Mouse (Mus musculus) brain, embryonic 18.5 days (tissue): ENCODE measurements at regions not wholly inside any gene's neighbourhood (a gene's known extent, or its start where the extent isn't known, plus 50 kb on each side); places are given as distances from the start of the nearest gene placed in this dataset.

Experiments used
- DNase-seq: peaks from one replicate; pipeline ENCODE4 v3.0.0-alpha.2; 2012; ENCODE audit warnings: low read depth, low spot score

GRCm38 (mm10) chr12:68683897-68684296, 475.1 kb downstream of the Rps29 start:
- no peak for DNase-seq

- no peak for DNase-seq
These were observed 475.8 kb downstream of the Rps29 start for GRCm38 (mm10) chr12:68683176-68683575.

- DNase-seq, result no peak
These were observed 478.3 kb downstream of the Rps29 start for GRCm38 (mm10) chr12:68680668-68681067.

GRCm38 (mm10) chr12:68676096-68676775, 482.8 kb downstream of the Rps29 start:
- DNase-seq, result no peak

GRCm38 (mm10) chr12:68672011-68672410, 487.0 kb downstream of the Rps29 start:
- no peak for DNase-seq

- DNase-seq, result no peak
These were observed 512.9 kb downstream of the Rps29 start for GRCm38 (mm10) chr12:68645901-68646585.

- DNase-seq, result no peak
These were observed 515.3 kb downstream of the Rps29 start for GRCm38 (mm10) chr12:68643671-68644070.

GRCm38 (mm10) chr12:68632441-68632840, 526.5 kb downstream of the Rps29 start:
- DNase-seq, result no peak

- DNase-seq, result no peak
These were observed 540.6 kb downstream of the Rps29 start for GRCm38 (mm10) chr12:68618337-68618736.

GRCm38 (mm10) chr12:68605417-68606000, 553.5 kb downstream of the Rps29 start:
- DNase-seq, result no peak

- no peak for DNase-seq
These were observed 554.3 kb downstream of the Rps29 start for GRCm38 (mm10) chr12:68604524-68605299.

- no peak for DNase-seq
These were observed 556.3 kb downstream of the Rps29 start for GRCm38 (mm10) chr12:68602682-68603081.

GRCm38 (mm10) chr12:68601366-68601765, 557.6 kb downstream of the Rps29 start:
- no peak for DNase-seq

GRCm38 (mm10) chr12:68599681-68600596, 559.0 kb downstream of the Rps29 start:
- DNase-seq, result peak; percentile 59

GRCm38 (mm10) chr12:68599016-68599616, 559.9 kb downstream of the Rps29 start:
- DNase-seq, result no peak

- no peak for DNase-seq
These were observed 573.5 kb downstream of the Rps29 start for GRCm38 (mm10) chr12:68585524-68585872.

GRCm38 (mm10) chr12:68584786-68585523, 574.0 kb downstream of the Rps29 start:
- no peak for DNase-seq

GRCm38 (mm10) chr12:68579909-68580308, 579.1 kb downstream of the Rps29 start:
- DNase-seq, result no peak

- no peak for DNase-seq
These were observed 581.5 kb downstream of the Rps29 start for GRCm38 (mm10) chr12:68577453-68577852.

- no peak for DNase-seq
These were observed 582.1 kb downstream of the Rps29 start for GRCm38 (mm10) chr12:68576855-68577254.
